Comparison of ENCODE assay signal across 8 mouse cellular contexts in the genomic region with DNA sequence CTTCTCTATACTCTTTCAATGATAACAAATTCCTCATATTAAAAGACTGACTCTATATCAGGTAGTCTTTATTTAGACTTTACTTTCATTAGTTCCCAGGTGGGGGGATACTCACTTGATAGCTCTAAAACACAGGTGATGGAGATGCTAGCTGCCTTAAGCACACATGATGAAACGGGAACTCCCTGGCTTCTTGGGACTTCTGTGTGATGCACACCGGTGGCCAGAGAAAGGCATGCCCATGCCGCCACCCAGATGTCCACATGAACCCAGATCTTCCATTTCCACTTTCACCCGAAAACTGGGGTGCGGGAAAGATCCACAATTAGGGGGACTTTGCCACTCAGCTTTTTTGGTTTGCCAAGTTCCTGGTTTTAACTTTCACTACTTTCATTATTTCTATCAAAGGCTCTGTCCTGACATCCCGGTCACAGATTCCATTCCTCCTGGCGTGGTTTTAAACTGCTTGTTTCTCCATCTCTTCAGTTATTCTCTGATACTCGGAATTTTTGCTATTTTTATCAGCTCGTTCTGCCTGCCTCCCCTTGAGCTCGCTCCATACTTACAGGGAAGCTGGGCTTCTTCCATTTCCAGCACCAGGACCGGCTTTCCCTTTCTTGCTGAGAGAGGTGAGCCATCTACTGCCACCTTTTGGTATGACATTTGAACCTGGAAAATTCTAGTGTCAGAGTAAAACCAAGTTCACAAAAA. TPM values are rescaled to one million over a fixed set of nuclear protein-coding genes. Genes with fewer than 3 reads are reported as not detected.
A peak's percentile ranks its signal among the peaks of the same experiment; 100 is the strongest.
DNase-seq lines count a peak whose midpoint lies in the region; ATAC-seq and TF ChIP-seq lines count a peak whose summit lies in the region.

No protein-coding gene starts in this region.

- peak overlapping the region; percentile 71 for H3K4me2 ChIP-seq in heart, embryonic 13.5 days
- peak overlapping the region; percentile 63 for H3K4me2 ChIP-seq in kidney, embryonic 16.5 days (replicated peaks; ENCODE audit: low read depth, low read length)
- peak overlapping the region; percentile 88 for H3K4me2 ChIP-seq in myocyte (ENCODE audit: low read depth)
- H3K4me2 ChIP-seq in stomach, embryonic 16.5 days (ENCODE audit: low read depth, low read length) = peak overlapping the region; percentile 60

- no peak overlapping the region for H3ac ChIP-seq in myocyte (ENCODE audit: control insufficient read depth, insufficient read length)

- peak overlapping the region; percentile 48 for H3K4me3 ChIP-seq in embryonic facial prominence, embryonic 10.5 days
- H3K4me3 ChIP-seq in heart, embryonic 13.5 days = peak overlapping the region; percentile 50
- H3K4me3 ChIP-seq in kidney, embryonic 16.5 days (ENCODE audit: low read length) = peak overlapping the region; percentile 47
- H3K4me3 ChIP-seq in myocyte = peak overlapping the region; percentile 13
- H3K4me3 ChIP-seq in stomach, embryonic 16.5 days (replicated peaks; ENCODE audit: low read length) = peak overlapping the region; percentile 54

- H3K79me2 ChIP-seq in myocyte (ENCODE audit: control insufficient read depth, insufficient read depth) = no peaks in the 10 kb centered on the region

- no peaks in the 10 kb centered on the region for H3K9me3 ChIP-seq in embryonic facial prominence, embryonic 10.5 days
- H3K9me3 ChIP-seq in heart, embryonic 13.5 days = no peaks in the 10 kb centered on the region
- H3K9me3 ChIP-seq in kidney, embryonic 16.5 days (ENCODE audit: low read length) = no peaks in the 10 kb centered on the region
- H3K9me3 ChIP-seq in stomach, embryonic 16.5 days (replicated peaks; ENCODE audit: control insufficient read depth, low read length) = no peaks in the 10 kb centered on the region

- peak overlapping the region; percentile 67; the same call in 1 of the 2 replicates for H3K9ac ChIP-seq in heart, embryonic 13.5 days
- peak overlapping the region; percentile 55 for H3K9ac ChIP-seq in kidney, embryonic 16.5 days (replicated peaks; ENCODE audit: low read length)
- H3K9ac ChIP-seq in stomach, embryonic 16.5 days (ENCODE audit: low read length) = peak overlapping the region; percentile 66

- no peaks in the 10 kb centered on the region for H3K36me3 ChIP-seq in embryonic facial prominence, embryonic 10.5 days (replicated peaks)
- no peaks in the 10 kb centered on the region for H3K36me3 ChIP-seq in heart, embryonic 13.5 days
- no peaks in the 10 kb centered on the region for H3K36me3 ChIP-seq in kidney, embryonic 16.5 days (ENCODE audit: insufficient read depth, low read length)
- no peaks in the 10 kb centered on the region for H3K36me3 ChIP-seq in myocyte (ENCODE audit: control insufficient read depth, insufficient read depth)
- no peaks in the 10 kb centered on the region for H3K36me3 ChIP-seq in stomach, embryonic 16.5 days (ENCODE audit: control insufficient read depth, insufficient read depth, low read length)

- DNase-seq in CD8-positive naive resting alpha-beta T cell, adult 2 months (ENCODE audit: low read depth in 2 of 2, low spot score in 2 of 2) = peak; percentile 20 to 51
- DNase-seq in adrenal gland, postnatal 14 days = peak; percentile 65
- peak; percentile 51 for DNase-seq in embryonic facial prominence, embryonic 10.5 days (ENCODE audit: low spot score)
- peak; percentile 69 for DNase-seq in liver

- H3K27me3 ChIP-seq in embryonic facial prominence, embryonic 10.5 days (replicated peaks; ENCODE audit: low read depth, poor library complexity, severe bottlenecking) = peaks cover 12% of the 10 kb centered on the region
- H3K27me3 ChIP-seq in heart, embryonic 13.5 days (replicated peaks) = peaks cover 6% of the 10 kb centered on the region; the same call in 1 of the 2 replicates
- no peaks in the 10 kb centered on the region for H3K27me3 ChIP-seq in kidney, embryonic 16.5 days (ENCODE audit: insufficient read depth, low read length)
- peaks cover 20% of the 10 kb centered on the region for H3K27me3 ChIP-seq in myocyte (ENCODE audit: control insufficient read depth, insufficient read depth, insufficient read length)
- H3K27me3 ChIP-seq in stomach, embryonic 16.5 days (ENCODE audit: control insufficient read depth, insufficient read depth, low read length) = no peaks in the 10 kb centered on the region

- WGBS in embryonic facial prominence, embryonic 10.5 days = 27% methylated on average over 11 of the region's 11 CpGs
- WGBS in heart, embryonic 13.5 days = 23% methylated on average over 11 of the region's 11 CpGs
- WGBS in kidney, embryonic 16.5 days = 21% methylated on average over 11 of the region's 11 CpGs
- 25% methylated on average over 11 of the region's 11 CpGs for WGBS in stomach, embryonic 16.5 days

- peaks cover 11% of the 10 kb centered on the region for H3K4me1 ChIP-seq in embryonic facial prominence, embryonic 10.5 days
- H3K4me1 ChIP-seq in heart, embryonic 13.5 days = no peaks in the 10 kb centered on the region
- H3K4me1 ChIP-seq in kidney, embryonic 16.5 days (ENCODE audit: insufficient read depth, low read length) = no peaks in the 10 kb centered on the region
- H3K4me1 ChIP-seq in stomach, embryonic 16.5 days (ENCODE audit: control insufficient read depth, insufficient read depth, low read length) = no peaks in the 10 kb centered on the region

- TF ChIP-seq POLR2A in myocyte (IDR thresholded peaks at IDR 0.05; ENCODE audit: insufficient read length, low read depth) = no peak

- no peak overlapping the region for H3K27ac ChIP-seq in embryonic facial prominence, embryonic 10.5 days (replicated peaks)
- no peak overlapping the region for H3K27ac ChIP-seq in heart, embryonic 13.5 days (replicated peaks)
- no peak overlapping the region for H3K27ac ChIP-seq in kidney, embryonic 16.5 days (ENCODE audit: low read length)
- no peak overlapping the region for H3K27ac ChIP-seq in stomach, embryonic 16.5 days (ENCODE audit: low read length)

- no peak for ATAC-seq in heart, embryonic 13.5 days (ENCODE audit: extremely low read depth, insufficient number of reproducible peaks, low FRiP score, low TSS enrichment)
- peak; percentile 61; the same call in 1 of the 2 replicates for ATAC-seq in kidney, embryonic 16.5 days (ENCODE audit: low FRiP score, low TSS enrichment)
- ATAC-seq in stomach, embryonic 16.5 days (ENCODE audit: insufficient read depth, low FRiP score) = no peak

TF ChIP-seq in myocyte, 11 proteins besides CTCF, POLR2A, EP300 and RAD21:
- TF ChIP-seq USF1 (IDR thresholded peaks at IDR 0.05; ENCODE audit: low read depth) = no peak

RNA-seq across cellular contexts. Expression of a gene that starts 27.9 kb away (rescaled TPM):
- 2.2 and 2.5 TPM in 2 replicates for total RNA-seq in adrenal gland, postnatal 14 days (2021)
- polyA plus RNA-seq in embryonic facial prominence, embryonic 10.5 days (2016; fragmentation: Nextera tagmentation; extraction: Ambion mirVana) = 4.4 and 5.3 TPM in 2 replicates
- 1.4 and 1.5 TPM in 2 replicates for polyA plus RNA-seq in heart, embryonic 13.5 days (2015; fragmentation: Nextera tagmentation; extraction: Ambion mirVana)
- 4.0 and 5.7 TPM in 2 replicates for polyA plus RNA-seq in kidney, embryonic 16.5 days (2015; fragmentation: Nextera tagmentation; extraction: Ambion mirVana)
- polyA plus RNA-seq in myocyte (2012; fragmentation: generic; extraction: Trizol) = 0.02 TPM
- polyA plus RNA-seq in stomach, embryonic 16.5 days (2015; fragmentation: Nextera tagmentation; extraction: Ambion mirVana) = 3.7 and 4.2 TPM in 2 replicates
